Mouse (Mus musculus) CH12.LX (cell line): ENCODE data around the gene Mbd5. TPM values are rescaled to one million over a fixed set of nuclear protein-coding genes. Genes with fewer than 3 reads are reported as not detected.

Experiments used
- DNase-seq: peaks from one replicate; pipeline ENCODE4 v3.0.0-alpha.2; 2013; ENCODE audit errors: extremely low read depth
- H3K27ac ChIP-seq: 2 replicates; pipeline ENCODE4 v1.5.1; 2012; ENCODE audit warnings: low read depth, mild to moderate bottlenecking, control low read depth, moderate library complexity; ENCODE audit not compliant: insufficient read depth
- H3K27me3 ChIP-seq: replicated peaks from 2 replicates; pipeline ENCODE3; 2012; ENCODE audit warnings: inconsistent platforms
- H3K36me3 ChIP-seq, 2 experiments: replicated peaks in 1 of 2; 2 replicates each; pipeline versions ENCODE3 to v1.6.1; 2012; ENCODE audit warnings: inconsistent platforms in 1 of 2, low read length in 1 of 2, mild to moderate bottlenecking in 1 of 2, mixed read lengths in 1 of 2, moderate library complexity in 1 of 2; ENCODE audit not compliant: control insufficient read depth in 1 of 2, insufficient read depth in 1 of 2
- H3K4me1 ChIP-seq, 2 experiments: 2 replicates each; pipeline ENCODE4 v1.6.1; 2012; ENCODE audit warnings: inconsistent platforms in 1 of 2, moderate library complexity in 1 of 2; ENCODE audit not compliant: insufficient read depth in 2 of 2, control insufficient read depth in 1 of 2
- H3K4me2 ChIP-seq: 2 replicates; pipeline ENCODE4 v1.6.1; 2012; ENCODE audit warnings: low read depth, mild to moderate bottlenecking, control low read depth; ENCODE audit not compliant: poor library complexity, insufficient read depth, severe bottlenecking
- H3K4me3 ChIP-seq, 3 experiments: fragments of 150-350 bp in 1 of 3; sonication (generic) in 1 of 3; replicated peaks in 1 of 3; 2 replicates each; pipeline versions ENCODE3 to v1.5.1; 2011 to 2012; ENCODE audit warnings: low read depth in 2 of 3, low read length in 2 of 3, mild to moderate bottlenecking in 2 of 3, moderate library complexity in 2 of 3, control low read depth in 1 of 3, improper control_type of control experiment in 1 of 3, inconsistent platforms in 1 of 3, mixed read lengths in 1 of 3; ENCODE audit not compliant: poor library complexity in 1 of 3
- H3K79me2 ChIP-seq: replicated peaks from 2 replicates; pipeline ENCODE4 v1.6.1; 2012; ENCODE audit warnings: mild to moderate bottlenecking, moderate library complexity; ENCODE audit not compliant: control insufficient read depth, poor library complexity, insufficient read depth, severe bottlenecking; ENCODE audit errors: extremely low read depth
- H3K9ac ChIP-seq: 2 replicates; pipeline ENCODE4 v1.6.1; 2012; ENCODE audit warnings: low read depth, mild to moderate bottlenecking, control low read depth, moderate library complexity; ENCODE audit not compliant: insufficient read depth
- H3K9me3 ChIP-seq: replicated peaks from 2 replicates; pipeline ENCODE3; 2012; ENCODE audit warnings: low read length, inconsistent platforms, mixed read lengths
- CHD1 ChIP-seq: IDR thresholded peaks from 2 replicates; pipeline ENCODE4 v1.6.1; 2012; ENCODE audit warnings: low read depth, low read length, improper control_type of control experiment, inconsistent platforms
- CHD2 ChIP-seq: IDR thresholded peaks from 2 replicates; pipeline ENCODE4 v1.6.1; 2011; ENCODE audit warnings: low read length, improper control_type of control experiment
- E2F4 ChIP-seq: IDR thresholded peaks from 2 replicates; pipeline ENCODE4 v1.6.1; 2011; ENCODE audit warnings: low read depth, low read length, improper control_type of control experiment; ENCODE audit not compliant: insufficient replicate concordance
- ELF1 ChIP-seq: IDR thresholded peaks from 2 replicates; pipeline ENCODE4 v1.6.1; 2014; ENCODE audit warnings: low read depth, mild to moderate bottlenecking, inconsistent platforms, low read length, improper control_type of control experiment
- GABPA ChIP-seq: IDR thresholded peaks from 2 replicates; pipeline ENCODE4 v1.6.1; 2012; ENCODE audit warnings: low read depth, low read length, improper control_type of control experiment, inconsistent platforms; ENCODE audit not compliant: insufficient replicate concordance
- HCFC1 ChIP-seq: IDR thresholded peaks from 2 replicates; pipeline ENCODE4 v1.6.1; 2012; ENCODE audit warnings: low read depth, mild to moderate bottlenecking, inconsistent platforms, low read length, improper control_type of control experiment
- IRF4 ChIP-seq: IDR thresholded peaks from 2 replicates; pipeline ENCODE4 v1.6.1; 2014; ENCODE audit warnings: low read depth, mild to moderate bottlenecking, inconsistent platforms, low read length, improper control_type of control experiment
- JUN ChIP-seq: IDR thresholded peaks from 2 replicates; pipeline ENCODE4 v1.6.1; 2011; ENCODE audit warnings: low read depth, mild to moderate bottlenecking, low read length, improper control_type of control experiment, moderate library complexity; ENCODE audit not compliant: insufficient read depth
- JUND ChIP-seq: conservative IDR thresholded peaks from 2 replicates; pipeline ENCODE4 v1.6.1; 2011; ENCODE audit warnings: low read depth, low read length, improper control_type of control experiment
- MAZ ChIP-seq: IDR thresholded peaks from 2 replicates; pipeline ENCODE4 v1.6.1; 2012; ENCODE audit warnings: low read depth, mild to moderate bottlenecking, inconsistent platforms, low read length, improper control_type of control experiment, moderate library complexity
- MXI1 ChIP-seq: IDR thresholded peaks from 2 replicates; pipeline ENCODE4 v1.6.1; 2011; ENCODE audit warnings: mild to moderate bottlenecking, low read depth, low read length, improper control_type of control experiment
- NELFE ChIP-seq: IDR thresholded peaks from 2 replicates; pipeline ENCODE4 v1.6.1; 2011; ENCODE audit warnings: low read depth, low read length, improper control_type of control experiment
- RAD21 ChIP-seq: IDR thresholded peaks from 2 replicates; pipeline ENCODE4 v1.6.1; 2011; ENCODE audit warnings: low read depth, mild to moderate bottlenecking, low read length, improper control_type of control experiment, moderate library complexity
- SIN3A ChIP-seq: IDR thresholded peaks from 2 replicates; pipeline ENCODE4 v1.6.1; 2012; ENCODE audit warnings: low read length, improper control_type of control experiment, inconsistent platforms
- SMC3 ChIP-seq: IDR thresholded peaks from 2 replicates; pipeline ENCODE4 v1.6.1; 2011; ENCODE audit warnings: low read depth, low read length, improper control_type of control experiment
- TBP ChIP-seq: conservative IDR thresholded peaks from 2 replicates; pipeline ENCODE4 v1.6.1; 2011; ENCODE audit warnings: low read depth, low read length, improper control_type of control experiment
- TCF12 ChIP-seq: IDR thresholded peaks from 2 replicates; pipeline ENCODE4 v1.6.1; 2014; ENCODE audit warnings: low read depth, mild to moderate bottlenecking, inconsistent platforms, low read length, improper control_type of control experiment
- UBTF ChIP-seq: IDR thresholded peaks from 2 replicates; pipeline ENCODE4 v1.6.1; 2012; ENCODE audit warnings: low read depth, mild to moderate bottlenecking, inconsistent platforms, low read length, improper control_type of control experiment, moderate library complexity
- USF2 ChIP-seq: conservative IDR thresholded peaks from 2 replicates; pipeline ENCODE4 v1.6.1; 2011; ENCODE audit warnings: low read depth, low read length, improper control_type of control experiment
- ZKSCAN1 ChIP-seq: IDR thresholded peaks from 2 replicates; pipeline ENCODE4 v1.6.1; 2012; ENCODE audit warnings: low read depth, inconsistent platforms, low read length, improper control_type of control experiment, borderline replicate concordance
- dilution Hi-C: fragments of 300-500 bp; cut with MboI; formaldehyde crosslinking; loops from 2 replicates; pipeline ENCODE4 v1.14.3; 2020; ENCODE audit warnings: low sequenced_read_pairs; ENCODE audit not compliant: extremely low pct_unique_long_range_greater_than_20kb, extremely low pct_ligation_motif_present
- in situ Hi-C: fragments of 300-500 bp; cut with MboI; formaldehyde crosslinking; loops from 3 replicates; pipeline ENCODE4 v1.14.3; 2019; ENCODE audit warnings: low sequenced_read_pairs, low pct_ligation_motif_present, low pct_unique_long_range_greater_than_20kb, mixed read lengths
- polyA plus RNA-seq: library from polyadenylated mRNA; unstranded; fragments of >175 nt; gene quantifications from 2 replicates; pipeline ENCODE4 v1.2.1, GENCODE M21; 2012; ENCODE audit warnings: low read depth; ENCODE audit not compliant: insufficient read length
- total RNA-seq, 2 experiments: library from RNA; depleted of rRNA; stranded (reverse); fragments of 300-350 nt in 1 of 2; fragments of >200 nt in 1 of 2; gene quantifications; 2 replicates each; pipeline ENCODE4 v1.2.3; 2012 to 2014

Mbd5 gene
- total and polyA plus RNA-seq, 3 experiments: 2.8 to 6.3 (median 5.8) TPM

DNA sequence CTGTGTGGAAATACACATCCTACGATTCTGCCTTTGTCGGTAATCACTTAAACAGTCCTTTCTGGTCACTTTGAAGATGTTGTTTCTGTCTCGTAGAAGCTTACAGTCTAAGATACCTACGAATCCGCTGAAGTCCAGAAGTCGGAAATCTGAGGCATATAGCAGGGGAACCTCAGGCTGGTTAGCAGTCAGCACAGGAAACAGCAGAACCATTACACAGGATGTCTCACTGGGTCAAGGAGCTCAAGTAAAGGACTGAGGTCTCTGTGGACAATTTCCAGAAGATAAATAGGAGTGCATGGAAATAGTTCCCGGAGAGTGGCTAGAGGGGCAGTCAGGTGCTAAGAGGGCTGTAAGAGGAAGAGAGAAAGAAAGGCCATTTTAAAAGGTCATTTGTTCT lies 384.3 kb downstream of the Mbd5 start:
- Histone ChIP-seq H3K27ac (no peak overlapping the region), H3K36me3 (no peaks in the 10 kb centered on the region), H3K4me3 (no peak overlapping the region), H3K4me1 (peaks cover 4% of the 10 kb centered on the region in 2 experiments; a peak in 3 of 4 replicates), H3K9ac (no peak overlapping the region), H3K79me2 (no peaks in the 10 kb centered on the region), H3K27me3 (no peaks in the 10 kb centered on the region), H3K9me3 (no peaks in the 10 kb centered on the region), H3K4me2 (no peak overlapping the region)
- in situ Hi-C loops (no loop called here), dilution Hi-C loops (no loop called here)
- TF ChIP-seq RAD21 (no peak), NELFE (no peak), JUN (no peak), MXI1 (no peak), JUND (no peak), TCF12 (no peak), CHD2 (no peak), IRF4 (no peak)
- no peak for DNase-seq

DNA sequence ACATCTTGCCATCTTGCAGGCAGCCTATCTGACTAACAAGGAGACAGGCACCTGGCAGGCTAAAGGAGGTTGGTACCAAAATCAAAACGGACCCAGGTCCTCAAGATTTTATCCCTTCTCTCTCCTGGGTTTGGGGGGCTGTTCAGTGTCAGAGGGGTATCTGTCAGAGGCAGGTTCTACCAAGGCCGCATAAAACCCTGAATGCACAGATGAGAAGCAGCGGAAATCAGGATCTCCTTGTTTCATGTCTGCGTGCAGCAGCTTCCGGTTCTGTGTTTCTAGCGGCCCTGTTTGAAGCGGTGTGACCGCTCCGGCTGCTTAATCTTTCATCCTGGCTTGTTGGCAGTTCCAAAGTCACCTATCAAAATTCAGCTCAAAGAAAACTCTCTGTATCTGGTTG lies 386.0 kb downstream of the Mbd5 start:
- in situ Hi-C loops: no loop called here
- no peak overlapping the region for H3K4me2 ChIP-seq
- no peak overlapping the region for H3K4me3 ChIP-seq
- H3K9ac ChIP-seq: no peak overlapping the region
- dilution Hi-C loops: no loop called here
- no peaks in the 10 kb centered on the region for H3K79me2 ChIP-seq
- no peaks in the 10 kb centered on the region for H3K27me3 ChIP-seq
- no peaks in the 10 kb centered on the region for H3K36me3 ChIP-seq
- H3K27ac ChIP-seq: no peak overlapping the region
- peaks cover 4% of the 10 kb centered on the region in 2 experiments; a peak in 3 of 4 replicates for H3K4me1 ChIP-seq
- DNase-seq: no peak
- H3K9me3 ChIP-seq: no peaks in the 10 kb centered on the region
- TF ChIP-seq SIN3A: no peak
- TF ChIP-seq CHD1: no peak
- no peak for TF ChIP-seq RAD21
- no peak for TF ChIP-seq GABPA
- no peak for TF ChIP-seq JUND
- TF ChIP-seq UBTF: no peak
- no peak for TF ChIP-seq ZKSCAN1
- TF ChIP-seq HCFC1: no peak
- TF ChIP-seq ELF1: no peak
- TF ChIP-seq MXI1: no peak
- TF ChIP-seq E2F4: no peak
- TF ChIP-seq USF2: no peak
- no peak for TF ChIP-seq SMC3
- no peak for TF ChIP-seq TBP
- TF ChIP-seq MAZ: no peak
